Mouse (Mus musculus) heart, adult 9 months (tissue): ENCODE data around the gene Npm3.
A peak's percentile ranks its signal among the peaks of the same experiment; 100 is the strongest.

Experiments
- DNase-seq, 2 experiments: peaks; one replicate each; pipeline ENCODE4 v3.0.0; 2022; ENCODE audit warnings: low spot score in 2 of 2

Gene Npm3

GRCm38 (mm10) chr19:45753551-45753950 is 4.2 kb upstream of the Npm3 start:
- DNase-seq: no peak

GRCm38 (mm10) chr19:45751881-45752280 is 2.5 kb upstream of the Npm3 start:
- no peak for DNase-seq

GRCm38 (mm10) chr19:45748691-45749242 is 624 bp downstream of the Npm3 start:
- peak in 1 of 2 experiments; percentile 19 for DNase-seq

- no peak for DNase-seq
These were observed 1.2 kb downstream of the Npm3 start for GRCm38 (mm10) chr19:45748206-45748605.

GRCm38 (mm10) chr19:45747028-45747867 is 2.1 kb downstream of the Npm3 start:
- DNase-seq: peak; percentile 38 to 79

- peak; percentile 61 to 70 for DNase-seq
These were observed 3.0 kb downstream of the Npm3 start for GRCm38 (mm10) chr19:45746153-45747020.

GRCm38 (mm10) chr19:45745344-45746152 is 3.8 kb downstream of the Npm3 start:
- DNase-seq: no peak

GRCm38 (mm10) chr19:45743619-45744018 is 5.8 kb downstream of the Npm3 start:
- no peak for DNase-seq

GRCm38 (mm10) chr19:45742984-45743575 is 6.3 kb downstream of the Npm3 start:
- no peak for DNase-seq

- no peak for DNase-seq
These were observed 7.0 kb downstream of the Npm3 start, which contains the start of gene Fgf8 for GRCm38 (mm10) chr19:45742218-45742983. Gene Fgf8, minus strand, starts transcription at chr19:45742915.

- no peak for DNase-seq
These were observed 7.8 kb downstream of the Npm3 start for GRCm38 (mm10) chr19:45741431-45742217.

- no peak for DNase-seq
These were observed 8.6 kb downstream of the Npm3 start for GRCm38 (mm10) chr19:45740817-45741216.

- no peak for DNase-seq
These were observed 9.2 kb downstream of the Npm3 start for GRCm38 (mm10) chr19:45740233-45740632.

- no peak for DNase-seq
These were observed 10.9 kb downstream of the Npm3 start for GRCm38 (mm10) chr19:45738521-45738920.

GRCm38 (mm10) chr19:45737846-45738484 is 11.4 kb downstream of the Npm3 start:
- no peak for DNase-seq

- DNase-seq: no peak
These were observed 12.1 kb downstream of the Npm3 start for GRCm38 (mm10) chr19:45737208-45737845.

- DNase-seq: no peak
These were observed 12.6 kb downstream of the Npm3 start for GRCm38 (mm10) chr19:45736855-45737207.

GRCm38 (mm10) chr19:45736241-45736640 is 13.2 kb downstream of the Npm3 start:
- DNase-seq: no peak

- no peak for DNase-seq
These were observed 14.6 kb downstream of the Npm3 start for GRCm38 (mm10) chr19:45734762-45735161.
